Comparison of ENCODE assay signal across 8 mouse cellular contexts in the genomic region with DNA sequence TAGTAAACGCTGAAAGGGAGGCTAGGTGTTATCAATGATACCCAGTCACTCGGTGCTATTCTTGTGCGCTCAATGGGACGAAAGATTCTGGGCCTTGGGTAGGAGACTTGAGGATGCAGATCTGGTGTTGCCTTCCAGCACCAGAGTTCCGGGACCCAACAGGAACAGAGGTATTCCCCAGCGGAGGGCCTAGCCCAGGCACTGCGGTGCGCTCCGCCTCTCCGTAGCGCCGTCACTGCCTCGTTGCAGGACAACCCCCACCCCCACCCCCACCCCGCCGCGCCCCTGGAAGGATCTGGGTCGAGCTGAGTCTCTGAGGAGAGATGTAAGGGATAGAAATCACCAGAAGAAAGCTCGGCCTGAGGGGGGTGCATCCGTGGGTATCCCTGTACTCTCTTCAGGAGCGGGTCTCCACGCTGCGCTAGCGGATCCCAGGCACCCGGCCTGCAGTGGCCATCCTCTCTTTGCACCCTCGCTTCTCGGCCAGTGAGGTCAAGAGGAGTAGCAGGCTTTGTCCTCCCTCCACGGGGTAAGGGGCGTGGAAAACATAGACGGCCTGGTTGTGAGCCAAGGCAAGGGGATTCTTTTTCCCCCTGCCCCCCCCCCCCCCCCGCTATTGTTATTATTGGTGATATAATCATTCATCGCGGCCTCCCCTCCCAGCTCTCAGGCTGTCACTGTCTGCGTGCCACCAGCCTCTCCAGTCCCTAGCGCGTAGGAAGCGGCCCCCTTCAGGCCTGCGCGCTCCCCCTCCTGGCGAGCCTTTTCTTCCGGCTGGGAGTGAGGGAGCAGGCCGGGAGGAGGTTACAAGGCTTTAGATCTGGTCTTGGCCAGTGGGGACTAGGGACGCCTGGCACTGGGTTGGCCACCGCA. TPM values are rescaled to one million over a fixed set of nuclear protein-coding genes. Genes with fewer than 3 reads are reported as not detected.
A peak's percentile ranks its signal among the peaks of the same experiment; 100 is the strongest.
DNase-seq lines count a peak whose midpoint lies in the region; ATAC-seq lines count a peak whose summit lies in the region.

No protein-coding gene starts in this region.

- H3K27ac ChIP-seq in intestine, embryonic 15.5 days = peak overlapping the region; percentile 97

- peak; percentile 88 to 95 for DNase-seq in adrenal gland, adult (ENCODE audit: inconsistent age in 2 of 2, low spot score in 1 of 2)
- peak; percentile 92 for DNase-seq in embryo, embryonic 10.5 days (ENCODE audit: low spot score)
- DNase-seq in gastrocnemius, postnatal 25 days = peak; percentile 80
- peak; percentile 73 to 87 for DNase-seq in left cerebral cortex, postnatal 25 days (ENCODE audit: low spot score in 2 of 2)
- DNase-seq in mesoderm, embryonic 11.5 days (ENCODE audit: low read depth, low spot score) = peak; percentile 85
- peak; percentile 72 to 76 for DNase-seq in right cerebral cortex, postnatal 36 days (ENCODE audit: low spot score in 2 of 2)
- DNase-seq in urinary bladder, postnatal 4 days (ENCODE audit: low spot score in 2 of 2) = peak; percentile 80 to 83

- peak; percentile 90 for ATAC-seq in intestine, embryonic 15.5 days

- WGBS in intestine, embryonic 15.5 days = under 1% methylated on average over 42 of the region's 43 CpGs

- H3K4me2 ChIP-seq in intestine, embryonic 15.5 days (replicated peaks) = peak overlapping the region; percentile 74

- peak overlapping the region; percentile 79 for H3K9ac ChIP-seq in intestine, embryonic 15.5 days

- intact Hi-C loops in left cerebral cortex, postnatal 25 days (cut with DNase I) = loop anchor here (1.0 kb wide), 2 partner anchors 17 to 186 kb away; partner anchors contain the start of genes Tex30 and Tpp2

- peak overlapping the region; percentile 52 for H3K4me3 ChIP-seq in intestine, embryonic 15.5 days (replicated peaks)

- no peaks in the 10 kb centered on the region for H3K27me3 ChIP-seq in intestine, embryonic 15.5 days (replicated peaks)

- no peaks in the 10 kb centered on the region for H3K9me3 ChIP-seq in intestine, embryonic 15.5 days

- no peaks in the 10 kb centered on the region for H3K4me1 ChIP-seq in intestine, embryonic 15.5 days (replicated peaks)

- H3K36me3 ChIP-seq in intestine, embryonic 15.5 days = peaks cover 6% of the 10 kb centered on the region; the same call in 1 of the 2 replicates

RNA-seq across cellular contexts. Expression of gene Bivm, which starts 0.7 kb away (rescaled TPM):
- total RNA-seq in gastrocnemius, postnatal 25 days (2021) = 1 to 10 TPM; 6.9 to 8.8 TPM
- polyA plus RNA-seq in intestine, embryonic 15.5 days (2015; fragmentation: Nextera tagmentation; extraction: Ambion mirVana) = 17.5 and 17.6 TPM in 2 replicates
- total RNA-seq in left cerebral cortex, postnatal 25 days (2021) = 10 to 100 TPM; 34.1 to 37.9 TPM

RNA-seq across cellular contexts. Expression of gene Kdelc1, which starts 0.8 kb away (rescaled TPM):
- total RNA-seq in gastrocnemius, postnatal 25 days (2021) = 1 to 10 TPM; 6.7 to 7.7 TPM
- 46.7 and 53.3 TPM in 2 replicates for polyA plus RNA-seq in intestine, embryonic 15.5 days (2015; fragmentation: Nextera tagmentation; extraction: Ambion mirVana)
- 10 to 100 TPM; 10.2 to 11.1 TPM for total RNA-seq in left cerebral cortex, postnatal 25 days (2021)

RNA-seq across cellular contexts. Expression of gene Tex30, which starts 17.2 kb away (rescaled TPM):
- 1 to 10 TPM; 5.0 to 5.4 TPM for total RNA-seq in gastrocnemius, postnatal 25 days (2021)
- 75.7 and 90.0 TPM in 2 replicates for polyA plus RNA-seq in intestine, embryonic 15.5 days (2015; fragmentation: Nextera tagmentation; extraction: Ambion mirVana)
- 1 to 10 TPM; 8.5 to 9.1 TPM for total RNA-seq in left cerebral cortex, postnatal 25 days (2021)

RNA-seq across cellular contexts. Expression of gene Ercc5, which starts 28.1 kb away (rescaled TPM):
- total RNA-seq in gastrocnemius, postnatal 25 days (2021) = 10 to 100 TPM; 11.2 to 15.3 TPM
- polyA plus RNA-seq in intestine, embryonic 15.5 days (2015; fragmentation: Nextera tagmentation; extraction: Ambion mirVana) = 14.3 and 14.8 TPM in 2 replicates
- total RNA-seq in left cerebral cortex, postnatal 25 days (2021) = 10 to 100 TPM; 20.4 to 22.5 TPM

RNA-seq across cellular contexts. Expression of gene Gm8251, which starts 57.7 kb away (rescaled TPM):
- not detected for total RNA-seq in gastrocnemius, postnatal 25 days (2021)
- polyA plus RNA-seq in intestine, embryonic 15.5 days (2015; fragmentation: Nextera tagmentation; extraction: Ambion mirVana) = 0.08 and 0.11 TPM in 2 replicates
- total RNA-seq in left cerebral cortex, postnatal 25 days (2021) = not detected

Comparison
In these comparisons a context has a peak if more than half of its experiments do, and no peak if none do; other contexts are left out.
1. Peak in every context shown above with its lines: DNase-seq, ATAC-seq, H3K4me3 ChIP-seq and H3K27ac ChIP-seq.